Mouse (Mus musculus): Measurements from ENCODE around the gene Dusp16. TPM values are rescaled to one million over a fixed set of nuclear protein-coding genes. Genes with fewer than 3 reads are reported as not detected.

Gene Dusp16
- polyA plus RNA-seq, 1 experiment from 2014 or later: 16.7 TPM

GRCm38 (mm10) chr6:134819741-134820140 lies 27.3 kb upstream of the Dusp16 start:
- no peaks in the 10 kb centered on the region for H3K9me3 ChIP-seq (ENCODE audit: control insufficient read depth, low read length)
- no peaks in the 10 kb centered on the region for H3K4me1 ChIP-seq (ENCODE audit: control insufficient read depth, insufficient read depth, low read length)
- no peak for DNase-seq (ENCODE audit: low spot score)
- H3K4me3 ChIP-seq (ENCODE audit: low read depth, low read length): no peak overlapping the region
- ATAC-seq (ENCODE audit: insufficient read depth, low FRiP score, low TSS enrichment): no peak
- H3K27me3 ChIP-seq (ENCODE audit: control insufficient read depth, insufficient read depth, low read length): no peaks in the 10 kb centered on the region
- H3K9ac ChIP-seq (ENCODE audit: low read length): no peak overlapping the region
- 54% methylated on average over 5 of the region's 5 CpGs for WGBS
- no peak overlapping the region for H3K27ac ChIP-seq (ENCODE audit: low read depth, low read length)
- H3K4me2 ChIP-seq (ENCODE audit: low read depth): no peak overlapping the region
- H3K36me3 ChIP-seq (ENCODE audit: control insufficient read depth, insufficient read depth, low read length): no peaks in the 10 kb centered on the region

DNA sequence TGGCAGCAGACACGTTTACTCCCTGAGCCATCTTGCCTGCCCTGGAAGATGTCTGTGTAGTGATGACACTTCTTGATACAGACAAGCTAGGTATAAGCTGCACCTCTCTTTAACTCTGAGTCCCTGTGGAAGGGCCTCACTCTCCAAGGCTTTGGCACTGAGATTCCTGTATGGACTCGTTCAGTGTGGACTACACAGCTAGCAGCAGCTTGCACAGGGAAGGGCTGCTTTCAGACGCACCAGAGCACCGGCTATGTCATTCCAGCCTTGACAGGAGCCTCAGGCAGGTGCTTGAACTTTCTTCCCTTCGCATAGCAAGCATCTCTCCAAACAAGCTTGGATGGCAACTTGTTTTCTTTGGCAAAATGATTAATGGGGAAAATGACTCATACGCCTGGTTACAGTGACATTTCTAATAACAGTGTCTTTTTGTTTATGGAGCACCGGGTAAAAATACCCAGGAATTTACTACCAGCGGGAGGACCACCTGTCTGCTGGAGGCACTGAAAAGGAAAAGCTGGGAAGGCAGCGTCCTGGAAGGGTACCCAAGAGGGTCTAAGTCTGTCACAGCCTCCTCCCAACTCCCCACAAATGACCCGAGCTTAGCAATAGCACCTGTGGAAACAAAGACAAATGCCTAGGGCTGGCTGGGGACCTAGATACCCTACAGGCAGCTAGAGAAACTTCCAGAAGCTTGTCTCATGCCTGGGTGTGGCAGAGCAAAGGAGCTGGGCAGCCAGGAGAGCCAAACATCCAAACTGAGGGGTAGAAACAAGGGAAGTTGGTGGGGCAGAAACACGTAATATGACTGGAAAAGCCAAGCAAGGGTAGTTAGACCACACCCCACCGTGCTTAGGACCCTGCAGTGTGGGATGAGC lies 24.9 kb upstream of the Dusp16 start:
- Histone ChIP-seq H3K4me1 (ENCODE audit: control insufficient read depth, insufficient read depth, low read length) (no peaks in the 10 kb centered on the region), H3K36me3 (ENCODE audit: control insufficient read depth, insufficient read depth, low read length) (no peaks in the 10 kb centered on the region), H3K9ac (ENCODE audit: low read length) (no peak overlapping the region), H3K27ac (ENCODE audit: low read depth, low read length) (no peak overlapping the region), H3K4me3 (ENCODE audit: low read depth, low read length) (no peak overlapping the region), H3K9me3 (ENCODE audit: control insufficient read depth, low read length) (no peaks in the 10 kb centered on the region), H3K27me3 (ENCODE audit: control insufficient read depth, insufficient read depth, low read length) (no peaks in the 10 kb centered on the region), H3K4me2 (ENCODE audit: low read depth) (no peak overlapping the region)
- DNase-seq (ENCODE audit: low spot score) (no peak), ATAC-seq (ENCODE audit: insufficient read depth, low FRiP score, low TSS enrichment) (no peak)
- WGBS: 76% methylated on average over 12 of the region's 12 CpGs

DNA sequence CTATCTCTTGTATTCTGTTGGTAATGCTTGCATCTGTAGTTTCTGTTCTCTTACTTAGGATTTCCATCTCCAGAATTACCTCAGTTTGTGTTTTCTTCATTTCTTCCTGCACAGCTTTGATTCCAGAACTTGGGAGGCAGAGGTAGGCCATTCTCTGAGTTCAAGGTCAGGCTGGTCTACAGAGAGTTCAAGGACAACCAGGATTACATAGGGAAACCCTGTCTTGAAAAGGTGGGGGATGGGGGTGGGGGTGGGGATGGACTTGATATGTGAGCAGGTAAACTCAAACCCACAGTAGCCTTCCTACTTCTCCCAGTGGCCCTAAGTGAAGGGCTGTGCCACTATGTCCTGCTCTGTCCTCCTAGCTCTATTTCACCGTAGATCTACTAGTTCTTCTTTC lies 20.6 kb upstream of the Dusp16 start:
- ATAC-seq (ENCODE audit: insufficient read depth, low FRiP score, low TSS enrichment) (no peak), DNase-seq (ENCODE audit: low spot score) (no peak)
- H3K36me3 ChIP-seq (ENCODE audit: control insufficient read depth, insufficient read depth, low read length): no peaks in the 10 kb centered on the region
- H3K27ac ChIP-seq (ENCODE audit: low read depth, low read length): no peak overlapping the region
- H3K9ac ChIP-seq (ENCODE audit: low read length): no peak overlapping the region
- H3K4me2 ChIP-seq (ENCODE audit: low read depth): no peak overlapping the region
- WGBS: 74% methylated on average over 1 of the region's 1 CpGs
- H3K27me3 ChIP-seq (ENCODE audit: control insufficient read depth, insufficient read depth, low read length): no peaks in the 10 kb centered on the region
- H3K4me1 ChIP-seq (ENCODE audit: control insufficient read depth, insufficient read depth, low read length): no peaks in the 10 kb centered on the region
- H3K4me3 ChIP-seq (ENCODE audit: low read depth, low read length): no peak overlapping the region
- H3K9me3 ChIP-seq (ENCODE audit: control insufficient read depth, low read length): no peaks in the 10 kb centered on the region

GRCm38 (mm10) chr6:134807794-134808193 lies 15.4 kb upstream of the Dusp16 start:
- Histone ChIP-seq H3K9me3 (ENCODE audit: control insufficient read depth, low read length) (no peaks in the 10 kb centered on the region), H3K9ac (ENCODE audit: low read length) (no peak overlapping the region), H3K4me3 (ENCODE audit: low read depth, low read length) (no peak overlapping the region), H3K4me2 (ENCODE audit: low read depth) (no peak overlapping the region), H3K27me3 (ENCODE audit: control insufficient read depth, insufficient read depth, low read length) (no peaks in the 10 kb centered on the region), H3K27ac (ENCODE audit: low read depth, low read length) (no peak overlapping the region), H3K36me3 (ENCODE audit: control insufficient read depth, insufficient read depth, low read length) (no peaks in the 10 kb centered on the region), H3K4me1 (ENCODE audit: control insufficient read depth, insufficient read depth, low read length) (no peaks in the 10 kb centered on the region)
- DNase-seq (ENCODE audit: low spot score) (no peak), ATAC-seq (ENCODE audit: insufficient read depth, low FRiP score, low TSS enrichment) (no peak)
- WGBS: 89% methylated on average over 11 of the region's 11 CpGs

GRCm38 (mm10) chr6:134807091-134807490 lies 14.7 kb upstream of the Dusp16 start:
- H3K36me3 ChIP-seq (ENCODE audit: control insufficient read depth, insufficient read depth, low read length): no peaks in the 10 kb centered on the region
- H3K9ac ChIP-seq (ENCODE audit: low read length): no peak overlapping the region
- no peak for ATAC-seq (ENCODE audit: insufficient read depth, low FRiP score, low TSS enrichment)
- H3K4me3 ChIP-seq (ENCODE audit: low read depth, low read length): no peak overlapping the region
- 83% methylated on average over 1 of the region's 2 CpGs for WGBS
- no peak overlapping the region for H3K4me2 ChIP-seq (ENCODE audit: low read depth)
- DNase-seq (ENCODE audit: low spot score): no peak
- no peak overlapping the region for H3K27ac ChIP-seq (ENCODE audit: low read depth, low read length)
- no peaks in the 10 kb centered on the region for H3K27me3 ChIP-seq (ENCODE audit: control insufficient read depth, insufficient read depth, low read length)
- H3K9me3 ChIP-seq (ENCODE audit: control insufficient read depth, low read length): no peaks in the 10 kb centered on the region
- no peaks in the 10 kb centered on the region for H3K4me1 ChIP-seq (ENCODE audit: control insufficient read depth, insufficient read depth, low read length)

GRCm38 (mm10) chr6:134806130-134806529 lies 13.7 kb upstream of the Dusp16 start:
- Histone ChIP-seq H3K9ac (ENCODE audit: low read length) (no peak overlapping the region), H3K4me3 (ENCODE audit: low read depth, low read length) (no peak overlapping the region), H3K27ac (ENCODE audit: low read depth, low read length) (no peak overlapping the region), H3K4me1 (ENCODE audit: control insufficient read depth, insufficient read depth, low read length) (no peaks in the 10 kb centered on the region), H3K4me2 (ENCODE audit: low read depth) (no peak overlapping the region), H3K36me3 (ENCODE audit: control insufficient read depth, insufficient read depth, low read length) (no peaks in the 10 kb centered on the region), H3K27me3 (ENCODE audit: control insufficient read depth, insufficient read depth, low read length) (no peaks in the 10 kb centered on the region), H3K9me3 (ENCODE audit: control insufficient read depth, low read length) (no peaks in the 10 kb centered on the region)
- ATAC-seq (ENCODE audit: insufficient read depth, low FRiP score, low TSS enrichment) (no peak), DNase-seq (ENCODE audit: low spot score) (no peak)
- 92% methylated on average over 6 of the region's 6 CpGs for WGBS

- H3K9me3 ChIP-seq (ENCODE audit: control insufficient read depth, low read length): no peaks in the 10 kb centered on the region
- DNase-seq (ENCODE audit: low spot score): no peak
- no peak for ATAC-seq (ENCODE audit: insufficient read depth, low FRiP score, low TSS enrichment)
- no peaks in the 10 kb centered on the region for H3K4me1 ChIP-seq (ENCODE audit: control insufficient read depth, insufficient read depth, low read length)
- no peak overlapping the region for H3K4me2 ChIP-seq (ENCODE audit: low read depth)
- H3K36me3 ChIP-seq (ENCODE audit: control insufficient read depth, insufficient read depth, low read length): no peaks in the 10 kb centered on the region
- H3K9ac ChIP-seq (ENCODE audit: low read length): no peak overlapping the region
- H3K4me3 ChIP-seq (ENCODE audit: low read depth, low read length): no peak overlapping the region
- H3K27ac ChIP-seq (ENCODE audit: low read depth, low read length): no peak overlapping the region
- WGBS: 81% methylated on average over 5 of the region's 5 CpGs
- H3K27me3 ChIP-seq (ENCODE audit: control insufficient read depth, insufficient read depth, low read length): no peaks in the 10 kb centered on the region
Measured at GRCm38 (mm10) chr6:134804736-134805277, 12.4 kb upstream of the Dusp16 start.

GRCm38 (mm10) chr6:134802641-134803043 lies 10.2 kb upstream of the Dusp16 start:
- H3K4me2 ChIP-seq (ENCODE audit: low read depth): no peak overlapping the region
- ATAC-seq (ENCODE audit: insufficient read depth, low FRiP score, low TSS enrichment) (no peak), DNase-seq (ENCODE audit: low spot score) (no peak)
- H3K4me1 ChIP-seq (ENCODE audit: control insufficient read depth, insufficient read depth, low read length): no peaks in the 10 kb centered on the region
- no peak overlapping the region for H3K27ac ChIP-seq (ENCODE audit: low read depth, low read length)
- H3K4me3 ChIP-seq (ENCODE audit: low read depth, low read length): no peak overlapping the region
- no peaks in the 10 kb centered on the region for H3K36me3 ChIP-seq (ENCODE audit: control insufficient read depth, insufficient read depth, low read length)
- WGBS: 86% methylated on average over 9 of the region's 9 CpGs
- H3K9me3 ChIP-seq (ENCODE audit: control insufficient read depth, low read length): no peaks in the 10 kb centered on the region
- H3K9ac ChIP-seq (ENCODE audit: low read length): no peak overlapping the region
- H3K27me3 ChIP-seq (ENCODE audit: control insufficient read depth, insufficient read depth, low read length): no peaks in the 10 kb centered on the region

DNA sequence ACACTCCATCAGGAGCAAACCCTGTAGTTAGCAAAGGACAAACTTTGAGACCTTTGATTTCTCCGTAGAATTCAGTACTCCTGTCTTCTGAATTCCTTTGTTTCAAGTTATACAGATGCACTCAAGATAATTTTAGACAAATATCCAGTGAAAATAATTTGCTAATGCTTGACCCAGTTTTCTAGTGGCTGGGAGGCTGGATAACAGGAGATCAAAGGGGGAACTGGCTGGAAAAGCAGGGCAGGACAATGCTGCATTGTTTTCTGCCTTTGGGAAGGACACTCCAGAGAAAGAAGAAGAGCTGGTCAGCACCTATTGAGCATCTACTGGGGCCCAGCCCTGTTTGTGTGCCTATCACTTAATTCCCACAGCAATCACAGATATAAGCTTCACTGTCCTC lies 9.1 kb upstream of the Dusp16 start:
- Histone ChIP-seq H3K4me3 (ENCODE audit: low read depth, low read length) (no peak overlapping the region), H3K27me3 (ENCODE audit: control insufficient read depth, insufficient read depth, low read length) (no peaks in the 10 kb centered on the region), H3K9ac (ENCODE audit: low read length) (no peak overlapping the region), H3K36me3 (ENCODE audit: control insufficient read depth, insufficient read depth, low read length) (no peaks in the 10 kb centered on the region), H3K9me3 (ENCODE audit: control insufficient read depth, low read length) (no peaks in the 10 kb centered on the region), H3K4me1 (ENCODE audit: control insufficient read depth, insufficient read depth, low read length) (no peaks in the 10 kb centered on the region), H3K27ac (ENCODE audit: low read depth, low read length) (no peak overlapping the region), H3K4me2 (ENCODE audit: low read depth) (no peak overlapping the region)
- 62% methylated on average over 1 of the region's 1 CpGs for WGBS
- ATAC-seq (ENCODE audit: insufficient read depth, low FRiP score, low TSS enrichment): no peak
- DNase-seq (ENCODE audit: low spot score): no peak

Data from neural tube, embryonic 11.5 days (tissue).